Mouse (Mus musculus) retina, postnatal 1 day (tissue): Measurements from ENCODE around the gene Gm16181.

Source experiments
- DNase-seq: peaks from one replicate; pipeline ENCODE4 v3.0.0-alpha.2; 2012

Gm16181 gene

GRCm38 (mm10) chr17:35220156-35220952, at the start of gene Gm16181:
Gene Gm16181, plus strand, starts transcription at chr17:35220834.
- no peak for DNase-seq

DNA sequence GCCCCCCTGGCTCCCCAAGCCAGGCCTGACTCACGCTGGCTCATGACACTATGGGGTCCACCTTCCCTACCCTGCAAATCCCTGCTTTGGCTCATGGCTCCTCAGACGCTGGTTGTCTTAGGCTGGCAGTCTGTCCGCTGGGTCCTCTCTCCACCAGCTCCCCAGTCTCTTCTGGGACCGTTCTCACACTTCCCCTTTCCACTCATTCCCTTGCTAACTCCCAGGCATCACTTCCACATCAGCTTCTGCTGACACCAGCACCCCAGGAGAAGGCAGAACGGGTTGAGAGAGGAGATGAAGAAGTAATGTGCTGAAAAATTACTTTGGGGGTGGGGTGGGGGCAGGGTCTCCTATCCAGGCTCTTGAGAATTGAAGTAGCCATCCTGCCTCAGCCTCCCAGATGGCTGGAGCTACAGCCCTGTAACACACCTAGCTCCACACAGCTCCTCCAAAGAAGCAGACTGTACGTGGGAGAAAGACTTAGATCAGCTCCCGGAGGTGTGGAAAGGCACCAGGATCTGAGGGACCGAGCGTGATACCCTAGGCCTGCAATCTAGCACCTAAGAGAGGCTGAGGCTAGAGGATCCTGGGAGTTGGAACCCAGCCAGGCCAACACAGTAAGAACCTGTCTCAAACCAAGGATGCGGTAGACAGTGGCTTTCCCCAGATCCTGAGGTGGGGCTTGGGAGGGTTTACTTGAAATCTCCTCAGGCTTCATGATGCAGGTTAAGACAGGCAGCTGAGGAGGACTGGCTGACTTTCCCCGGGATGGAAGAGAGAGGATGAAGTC, 48.0 kb upstream of the Gm16181 start:
- DNase-seq: no peak

GRCm38 (mm10) chr17:35173329-35173728, 47.3 kb upstream of the Gm16181 start:
- DNase-seq: no peak

- DNase-seq: no peak
Observed at GRCm38 (mm10) chr17:35174201-35174977, 46.2 kb upstream of the Gm16181 start.

DNA sequence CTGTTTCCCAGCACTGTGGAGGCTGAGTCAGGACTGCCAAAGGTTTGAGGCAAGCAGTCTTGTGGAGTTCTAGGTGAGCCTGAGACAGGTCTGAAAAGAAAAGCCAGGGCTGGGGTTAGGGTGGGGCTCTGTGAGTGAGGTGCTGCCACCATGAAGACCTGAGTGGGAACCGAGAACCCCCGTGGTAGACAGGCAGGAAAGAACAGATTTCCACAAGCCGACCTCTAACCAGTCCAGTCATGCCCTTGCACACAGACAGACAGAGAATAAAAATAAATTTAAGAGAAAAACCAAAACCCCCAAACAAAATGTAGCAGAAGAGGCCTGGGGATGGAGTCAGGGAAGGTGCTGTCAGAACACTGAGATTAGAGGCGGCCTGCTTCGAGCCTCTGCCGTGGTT, 45.3 kb upstream of the Gm16181 start:
- DNase-seq: no peak

DNA sequence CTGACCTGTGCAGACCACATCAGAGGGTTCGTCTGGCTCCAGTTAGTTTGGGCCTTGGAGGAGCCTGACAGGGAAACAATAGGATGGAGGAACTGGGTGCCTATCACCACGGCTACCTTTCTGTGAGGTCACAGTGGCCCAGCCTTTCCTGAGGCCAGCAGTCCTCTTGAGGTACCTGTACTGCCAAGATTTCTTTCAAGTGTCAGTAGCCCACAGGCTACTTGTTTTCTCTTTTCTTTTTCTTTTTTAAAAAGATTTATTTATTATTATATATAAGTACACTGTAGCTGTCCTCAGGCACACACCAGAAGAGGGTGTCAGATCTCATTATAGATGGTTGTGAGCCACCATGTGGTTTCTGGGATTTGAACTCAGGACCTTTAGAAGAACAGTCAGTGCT, 44.7 kb upstream of the Gm16181 start, which contains the start of gene Aif1:
TSS of gene Aif1 (minus strand) at position 101 of the 400 bp plus-strand sequence.
- no peak for DNase-seq

GRCm38 (mm10) chr17:35178528-35178927, 42.1 kb upstream of the Gm16181 start:
- peak; percentile 81 for DNase-seq

DNA sequence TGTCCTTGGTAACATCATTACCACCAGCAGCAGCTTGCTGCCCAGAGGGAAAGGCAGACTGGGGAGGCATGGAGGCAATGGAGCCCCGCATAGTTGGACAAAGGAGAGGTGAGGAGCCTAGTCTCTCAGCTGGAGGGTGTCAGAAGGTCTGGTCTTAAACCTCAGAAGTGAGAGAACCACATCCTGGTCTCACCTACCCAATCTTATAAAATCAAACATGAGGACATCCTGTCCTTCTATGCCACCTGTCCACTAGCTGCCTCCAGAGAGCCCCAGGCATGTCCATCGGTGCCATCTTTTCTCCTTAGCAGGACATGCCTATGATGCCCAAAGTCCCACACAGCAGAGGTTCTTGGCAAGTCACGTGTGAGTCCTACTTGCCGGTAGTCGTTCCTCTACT, 40.5 kb upstream of the Gm16181 start:
- no peak for DNase-seq

- peak; percentile 78 for DNase-seq
Observed at GRCm38 (mm10) chr17:35185639-35186611, 34.7 kb upstream of the Gm16181 start.

DNA sequence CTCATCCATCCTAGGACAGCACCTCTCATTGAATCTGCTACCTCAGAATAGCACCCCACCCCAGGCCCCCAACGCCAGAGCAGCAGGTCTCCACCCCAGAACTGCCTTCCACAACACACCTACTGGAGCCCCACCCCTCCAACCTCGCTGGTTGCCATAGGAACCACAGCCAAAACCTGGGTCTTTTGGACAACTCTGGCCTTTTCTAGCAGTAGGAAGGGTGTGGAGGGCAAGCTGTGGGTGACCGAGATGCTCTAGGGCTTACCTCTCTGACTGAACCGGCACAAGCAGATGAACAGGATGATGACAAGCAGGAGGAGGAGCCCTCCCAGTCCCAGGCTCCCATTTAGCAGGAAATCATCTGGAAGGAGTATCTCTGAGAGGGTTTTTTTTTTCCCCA, 34.0 kb upstream of the Gm16181 start:
- peak; percentile 47 for DNase-seq

DNA sequence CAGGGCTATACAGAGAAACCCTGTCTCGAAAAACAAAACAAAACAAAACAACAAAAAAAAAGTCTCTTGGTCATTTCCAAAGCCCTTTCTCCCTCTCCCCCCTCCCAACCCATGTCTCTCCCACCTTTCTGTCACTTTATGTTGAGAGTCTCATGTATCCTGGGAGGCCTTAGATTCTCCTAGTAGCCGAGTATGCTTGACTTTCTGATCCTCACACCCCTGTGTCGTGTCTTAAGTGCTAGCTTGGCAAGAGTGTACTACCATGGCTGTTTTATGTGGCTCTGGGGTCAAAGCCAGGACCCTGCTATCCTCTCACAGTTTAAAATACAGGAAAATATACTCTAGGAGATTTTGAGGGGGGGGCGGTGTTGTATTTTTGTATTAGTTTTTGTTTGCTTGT, 33.3 kb upstream of the Gm16181 start:
- DNase-seq: no peak

DNA sequence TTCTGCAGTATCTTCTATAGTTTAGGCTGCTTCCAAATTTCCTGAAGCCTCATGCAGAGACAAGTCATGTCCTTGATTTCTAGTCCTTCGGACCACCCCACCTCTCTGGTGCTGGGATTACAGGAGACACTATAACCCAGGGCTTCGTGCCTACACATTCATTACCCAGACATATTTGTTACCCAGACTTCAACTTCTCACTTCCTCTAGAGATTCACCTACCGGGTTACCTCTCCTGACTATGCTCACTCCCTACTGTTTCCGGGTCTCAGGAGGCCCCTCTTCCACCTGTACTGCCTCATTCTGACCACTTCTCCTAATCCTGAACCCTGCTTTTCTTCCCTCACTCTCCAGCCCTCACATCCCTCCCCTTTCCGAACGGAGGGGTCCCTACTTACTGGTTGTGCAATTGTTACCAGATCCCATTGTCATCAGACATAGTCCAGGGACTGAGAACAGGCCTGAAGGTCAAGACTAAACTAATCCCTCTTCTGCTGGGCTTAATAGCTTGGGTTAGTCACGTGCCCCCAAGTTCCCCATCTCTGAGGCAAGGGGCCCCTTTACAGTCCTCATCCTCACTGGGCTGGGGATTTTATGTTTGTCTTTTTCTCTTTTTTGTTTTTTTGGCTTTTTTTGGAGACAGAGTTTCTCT, 32.5 kb upstream of the Gm16181 start, which contains the start of gene Lst1:
TSS of gene Lst1 (minus strand) at position 481 of the 652 bp plus-strand sequence.
- DNase-seq: no peak

DNA sequence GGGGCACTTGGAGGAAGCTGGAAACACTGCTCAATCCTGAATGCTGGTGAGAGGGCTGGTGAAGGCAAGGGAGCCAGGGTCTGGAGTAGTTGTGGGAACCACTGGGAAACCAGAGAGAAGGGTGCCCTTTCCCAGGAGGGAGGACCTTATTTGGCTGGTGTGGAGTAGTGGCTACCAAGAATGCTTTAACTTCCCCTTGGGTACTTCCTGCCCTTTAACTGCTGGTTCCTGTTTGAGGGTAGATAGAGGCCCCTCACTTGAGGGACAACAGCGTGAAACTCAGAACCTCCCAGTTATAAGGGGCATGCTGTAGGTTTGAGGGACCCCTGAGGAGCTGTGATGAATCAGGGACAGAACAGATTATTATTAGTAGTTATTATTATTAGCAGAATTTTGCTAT, 31.4 kb upstream of the Gm16181 start:
- no peak for DNase-seq

- DNase-seq: no peak
Observed at GRCm38 (mm10) chr17:35190096-35190495, 30.5 kb upstream of the Gm16181 start.

GRCm38 (mm10) chr17:35191723-35192122, 28.9 kb upstream of the Gm16181 start:
- DNase-seq: no peak

- DNase-seq: no peak
Observed at GRCm38 (mm10) chr17:35192924-35193323, 27.7 kb upstream of the Gm16181 start.

DNA sequence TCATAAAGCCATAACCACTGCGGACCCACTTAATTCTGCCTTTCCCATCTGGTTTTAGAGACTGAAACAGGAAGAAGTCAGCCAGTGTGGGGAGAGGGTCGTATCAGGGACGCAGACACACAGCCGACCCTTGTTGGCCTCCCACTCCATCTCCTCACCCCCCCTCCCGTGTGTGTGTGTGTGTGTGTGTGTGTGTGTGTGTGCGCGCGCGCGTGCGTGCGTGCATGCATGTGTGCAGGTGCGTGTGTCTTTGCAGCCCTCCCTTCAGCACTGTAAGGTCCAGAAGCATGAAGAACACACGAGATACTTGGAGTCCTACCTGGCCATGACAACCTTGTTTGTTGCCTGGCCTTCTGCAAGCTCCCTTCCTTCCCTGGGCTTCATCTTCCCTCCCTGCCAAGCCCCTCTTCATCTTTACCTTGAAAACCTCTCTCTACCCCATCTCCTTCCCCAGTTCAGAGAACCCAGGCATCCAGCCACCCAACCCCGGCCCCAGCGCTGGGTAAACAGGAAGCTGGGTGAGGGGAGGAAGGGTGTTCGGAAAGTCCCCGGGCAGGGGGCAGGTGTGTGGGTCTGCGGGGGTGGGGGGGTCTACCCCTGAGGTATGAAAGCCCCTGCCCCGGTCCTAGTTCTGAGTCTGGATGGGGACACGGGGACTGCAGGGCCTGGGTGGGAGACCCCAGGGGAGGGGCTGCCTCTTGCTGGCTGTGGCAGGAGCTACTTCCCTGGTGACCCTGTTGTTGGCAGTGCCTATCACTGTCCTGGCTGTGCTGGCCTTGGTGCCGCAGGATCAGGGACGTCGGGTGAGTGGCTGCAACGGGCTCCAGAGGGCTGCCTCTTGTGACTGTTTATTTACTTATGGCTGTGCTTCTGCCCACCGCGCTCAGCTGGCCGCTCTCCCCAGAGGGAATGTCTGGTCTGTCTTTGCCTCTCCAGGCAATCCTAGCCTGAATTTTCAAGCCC, 26.5 kb upstream of the Gm16181 start, which contains the start of gene Ltb:
TSS of gene Ltb (plus strand) at position 559 of the 963 bp plus-strand sequence.
- no peak for DNase-seq

- DNase-seq: no peak
Observed at GRCm38 (mm10) chr17:35194844-35195630, 25.6 kb upstream of the Gm16181 start.
